12 mouse cellular contexts compared by ENCODE assay signal in genomic region chr13:85352061-85352460, GRCm38 (mm10).
"Had no signal": no experiment of that assay in that cellular context is flagged by ENCODE, and none has a peak within 500 bp of the region (broad histone marks: within the 10 kb centered on the region; RNA-seq: fewer than 3 reads in every experiment).

No protein-coding gene starts in this region.

- DNase-seq: left cerebral cortex, postnatal 4 days; liver; liver, embryonic 13.5 days; liver, postnatal 0 days; lung, adult 18-20 months; lung, adult 2 months; lung, embryonic 14.5 days; lung, postnatal 10 days; lung, postnatal 14 days; lung, postnatal 36 days; lung, postnatal 4 days; midbrain, embryonic 14.5 days had no signal
